Mouse (Mus musculus) midbrain, embryonic 10.5 days (tissue): ENCODE data around the gene Ptprg. TPM values are rescaled to one million over a fixed set of nuclear protein-coding genes. Genes with fewer than 3 reads are reported as not detected.

Experiments
- DNase-seq: peaks from one replicate; pipeline ENCODE4 v3.0.0-alpha.2; 2017; ENCODE audit warnings: low spot score
- H3K27ac ChIP-seq: fragments of 300-500 bp; sonication (generic); replicated peaks from 2 replicates; pipeline ENCODE4 v1.5.1; 2016; ENCODE audit warnings: mild to moderate bottlenecking
- H3K27me3 ChIP-seq: fragments of 300-500 bp; sonication (generic); 2 replicates; pipeline ENCODE4 v1.6.1; 2016; ENCODE audit warnings: low read depth, mild to moderate bottlenecking; ENCODE audit not compliant: poor library complexity, severe bottlenecking
- H3K36me3 ChIP-seq: fragments of 300-500 bp; sonication (generic); 2 replicates; pipeline ENCODE4 v1.6.1; 2016; ENCODE audit warnings: mild to moderate bottlenecking, moderate library complexity
- H3K4me1 ChIP-seq: fragments of 300-500 bp; sonication (generic); 2 replicates; pipeline ENCODE4 v1.6.1; 2016
- H3K4me3 ChIP-seq: fragments of 300-500 bp; sonication (generic); 2 replicates; pipeline ENCODE4 v1.5.1; 2016; ENCODE audit warnings: mild to moderate bottlenecking, moderate library complexity
- H3K9me3 ChIP-seq: fragments of 300-500 bp; sonication (generic); replicated peaks from 2 replicates; pipeline ENCODE4 v1.6.1; 2016; ENCODE audit warnings: mild to moderate bottlenecking
- WGBS: fragments of 180-500 bp; shearing (Covaris S2); methylation state at CpG from one replicate; pipeline ENCODE4 v1.1.7; 2016; 5-methylcytosine and 5-hydroxymethylcytosine counted together
- polyA plus RNA-seq: library from polyadenylated mRNA; unstranded; fragments of >200 nt; fragmentation: Nextera tagmentation; extraction: Ambion mirVana; gene quantifications from 2 replicates; pipeline ENCODE4 v1.2.1, GENCODE M21; 2016

The Ptprg gene
- polyA plus RNA-seq, 1 experiment from 2014 or later: 34.8 TPM

DNA sequence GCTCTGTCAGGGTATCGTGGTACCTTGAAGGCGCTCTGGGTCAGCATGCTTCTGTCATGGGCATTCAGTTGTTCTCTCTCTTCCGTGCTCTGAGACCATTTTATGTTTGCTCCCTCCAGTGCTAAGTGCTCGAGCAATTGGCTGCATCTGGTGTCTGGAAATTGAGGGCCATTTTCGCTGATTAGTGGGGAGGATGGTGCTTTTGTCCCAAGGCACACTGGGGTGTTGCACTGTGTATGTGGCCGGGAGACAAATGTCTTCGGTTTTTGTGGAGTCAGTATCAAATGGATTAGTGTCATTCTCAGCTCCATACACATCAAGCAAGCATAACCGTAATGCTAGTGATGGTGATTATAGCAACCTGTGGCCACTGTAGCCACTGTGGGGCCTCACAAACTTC lies 271.6 kb downstream of the Ptprg start:
- peaks cover 14% of the 10 kb centered on the region for H3K4me1 ChIP-seq
- H3K27ac ChIP-seq: no peak overlapping the region
- no peaks in the 10 kb centered on the region for H3K9me3 ChIP-seq
- H3K36me3 ChIP-seq: no peaks in the 10 kb centered on the region
- DNase-seq: no peak
- no peaks in the 10 kb centered on the region for H3K27me3 ChIP-seq
- no peak overlapping the region for H3K4me3 ChIP-seq
- 88% methylated on average over 8 of the region's 8 CpGs for WGBS

DNA sequence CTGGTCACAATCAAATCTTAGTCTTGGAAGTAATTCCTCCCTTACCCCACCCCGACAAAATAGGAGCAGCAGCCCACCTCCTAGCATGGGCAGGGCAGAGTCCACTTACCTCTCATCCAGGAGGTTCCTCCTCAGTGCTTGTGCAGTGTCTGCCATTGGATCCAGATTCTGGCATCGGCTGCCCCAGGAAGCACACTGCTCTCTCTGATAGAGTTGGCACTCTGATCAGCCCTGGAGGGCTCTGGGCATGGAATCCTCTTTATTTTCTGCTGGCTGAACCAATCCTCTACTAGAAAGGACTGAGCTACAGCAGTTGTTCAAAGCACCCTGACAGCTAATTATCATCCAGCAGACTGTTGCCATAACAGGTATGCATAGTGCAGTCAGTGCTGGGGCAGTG lies 272.2 kb downstream of the Ptprg start:
- no peak for DNase-seq
- Histone ChIP-seq H3K4me1 (peaks cover 14% of the 10 kb centered on the region), H3K9me3 (no peaks in the 10 kb centered on the region), H3K4me3 (no peak overlapping the region), H3K36me3 (no peaks in the 10 kb centered on the region), H3K27ac (no peak overlapping the region), H3K27me3 (no peaks in the 10 kb centered on the region)
- 93% methylated on average over 2 of the region's 2 CpGs for WGBS

DNA sequence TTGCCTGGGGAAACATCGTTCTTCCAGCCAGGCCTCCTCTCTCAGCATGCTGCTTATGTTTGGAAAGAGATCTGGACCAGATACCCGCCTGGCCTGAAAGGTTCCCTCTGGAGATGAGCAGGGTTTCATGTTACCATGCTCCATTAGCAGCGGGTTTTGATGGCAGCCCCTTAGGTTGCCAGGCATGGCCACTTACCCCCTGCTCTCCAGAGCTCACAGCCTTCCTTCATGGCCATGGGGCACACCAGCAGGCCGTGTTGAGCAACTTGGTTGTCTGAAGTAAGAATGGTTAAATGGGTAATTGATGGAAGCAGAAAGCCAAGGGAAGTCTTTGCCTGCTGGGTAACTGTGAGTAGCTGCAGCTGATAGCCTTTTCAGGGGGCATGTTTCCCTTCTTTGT lies 274.8 kb downstream of the Ptprg start:
- H3K9me3 ChIP-seq: no peaks in the 10 kb centered on the region
- H3K36me3 ChIP-seq: no peaks in the 10 kb centered on the region
- H3K27ac ChIP-seq: no peak overlapping the region
- 63% methylated on average over 4 of the region's 4 CpGs for WGBS
- no peak overlapping the region for H3K4me3 ChIP-seq
- H3K4me1 ChIP-seq: peaks cover 8% of the 10 kb centered on the region
- no peak for DNase-seq
- no peaks in the 10 kb centered on the region for H3K27me3 ChIP-seq

DNA sequence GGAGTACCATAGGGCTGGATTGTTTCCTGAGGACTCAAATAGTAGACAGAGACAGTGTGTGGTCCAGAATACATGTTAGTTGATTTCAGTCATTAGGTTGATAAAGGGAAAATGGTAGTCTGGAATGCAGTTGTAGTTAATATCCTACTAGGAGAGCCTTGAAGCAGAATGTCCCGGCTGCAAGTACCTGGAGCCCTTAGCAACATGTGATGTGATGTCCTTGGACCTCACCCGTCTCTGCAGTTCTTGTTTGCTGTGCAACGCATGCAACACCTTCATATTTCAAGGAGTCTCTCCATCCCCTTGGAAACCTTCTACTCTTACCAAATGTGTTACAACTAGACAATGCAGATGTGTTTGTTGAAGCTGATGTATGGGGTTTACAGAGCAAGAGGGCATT lies 280.3 kb downstream of the Ptprg start:
- DNase-seq: no peak
- no peak overlapping the region for H3K27ac ChIP-seq
- H3K4me1 ChIP-seq: peaks cover 6% of the 10 kb centered on the region; the same call in 1 of the 2 replicates
- no peaks in the 10 kb centered on the region for H3K9me3 ChIP-seq
- H3K4me3 ChIP-seq: no peak overlapping the region
- H3K27me3 ChIP-seq: no peaks in the 10 kb centered on the region
- WGBS: 91% methylated on average over 3 of the region's 3 CpGs
- H3K36me3 ChIP-seq: no peaks in the 10 kb centered on the region

DNA sequence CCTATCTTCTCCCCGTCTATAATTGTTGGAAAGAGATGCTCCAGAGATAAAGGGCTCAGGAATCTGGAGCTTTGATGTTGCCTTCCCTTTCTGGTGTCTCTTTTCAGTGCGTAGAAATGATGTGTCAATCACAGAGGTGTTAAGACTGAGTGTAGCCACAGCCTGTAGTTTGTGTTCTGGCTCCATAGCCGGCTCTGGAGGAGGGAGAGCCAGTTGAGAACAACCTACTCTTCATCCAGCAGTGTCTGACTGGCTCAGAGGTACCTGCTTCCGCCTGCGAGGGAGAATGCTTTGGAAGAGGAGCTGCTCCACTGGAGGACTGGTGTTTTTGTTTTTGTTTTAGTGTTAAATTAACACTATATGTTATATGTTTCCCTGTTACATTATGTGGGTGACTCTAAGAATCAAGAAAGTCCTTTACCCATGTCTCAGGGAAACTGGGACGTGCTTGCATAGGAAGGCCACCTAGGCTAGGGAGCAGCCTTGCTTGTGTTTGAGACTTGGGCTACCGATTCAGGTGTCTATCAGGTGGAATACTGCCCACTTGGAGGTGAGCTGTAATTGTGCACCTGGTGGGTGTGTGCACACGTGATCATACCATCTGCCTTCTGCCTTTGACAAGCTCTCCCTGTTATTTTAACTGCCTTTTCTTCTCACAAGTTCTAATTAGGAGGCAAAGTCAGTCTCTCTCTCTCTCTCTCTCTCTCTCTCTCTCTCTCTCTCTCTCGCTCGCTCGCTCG lies 282.5 kb downstream of the Ptprg start:
- DNase-seq: no peak
- Histone ChIP-seq H3K27me3 (no peaks in the 10 kb centered on the region), H3K9me3 (no peaks in the 10 kb centered on the region), H3K4me1 (peaks cover 6% of the 10 kb centered on the region; the same call in 1 of the 2 replicates), H3K27ac (no peak overlapping the region), H3K4me3 (no peak overlapping the region), H3K36me3 (no peaks in the 10 kb centered on the region)
- 76% methylated on average over 12 of the region's 12 CpGs for WGBS

DNA sequence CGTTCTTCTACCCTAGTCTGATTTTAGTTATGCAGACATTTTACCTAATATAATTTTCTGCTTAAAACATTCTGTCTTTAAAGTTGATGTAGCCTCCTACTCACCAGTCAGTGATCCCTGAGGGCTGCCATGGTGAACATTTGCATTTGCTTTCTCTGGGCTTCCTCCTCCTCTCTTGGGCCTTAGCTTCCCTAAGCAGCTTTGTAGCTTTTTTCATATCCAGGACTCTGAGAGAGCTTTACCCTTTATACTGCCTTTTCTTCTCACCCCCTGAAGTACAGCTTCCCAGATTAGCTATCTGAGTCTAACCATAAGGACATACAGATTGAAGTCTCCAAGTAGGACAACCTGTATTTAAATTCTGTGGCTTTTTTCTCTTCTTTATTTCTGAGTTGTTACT lies 284.4 kb downstream of the Ptprg start:
- Histone ChIP-seq H3K27me3 (no peaks in the 10 kb centered on the region), H3K9me3 (no peaks in the 10 kb centered on the region), H3K36me3 (no peaks in the 10 kb centered on the region), H3K4me3 (no peak overlapping the region), H3K27ac (no peak overlapping the region), H3K4me1 (peaks cover 6% of the 10 kb centered on the region; the same call in 1 of the 2 replicates)
- 97% methylated on average over 1 of the region's 1 CpGs for WGBS
- no peak for DNase-seq

DNA sequence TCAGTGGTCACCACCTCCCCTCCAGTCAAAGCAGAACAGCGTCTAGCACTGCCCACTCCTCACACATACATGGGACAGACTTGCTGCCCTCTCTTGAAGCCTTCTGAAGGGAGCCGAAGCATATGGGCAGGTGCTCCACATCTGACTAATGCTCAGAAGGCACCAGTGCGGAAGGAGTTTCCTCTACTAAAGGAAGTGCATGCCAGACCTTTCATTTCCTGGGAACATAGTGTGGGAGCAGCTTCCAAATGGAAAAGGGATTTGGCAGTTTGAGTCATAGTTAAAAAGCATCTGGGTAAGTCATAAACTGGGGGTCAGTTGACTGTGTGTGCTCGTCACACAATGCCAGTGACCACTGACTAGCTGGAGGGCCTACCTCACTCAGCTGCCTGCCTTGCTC lies 288.3 kb downstream of the Ptprg start:
- Histone ChIP-seq H3K4me3 (no peak overlapping the region), H3K4me1 (peaks cover 6% of the 10 kb centered on the region; the same call in 1 of the 2 replicates), H3K27me3 (no peaks in the 10 kb centered on the region), H3K27ac (no peak overlapping the region), H3K36me3 (no peaks in the 10 kb centered on the region), H3K9me3 (no peaks in the 10 kb centered on the region)
- DNase-seq: no peak
- 82% methylated on average over 4 of the region's 4 CpGs for WGBS

DNA sequence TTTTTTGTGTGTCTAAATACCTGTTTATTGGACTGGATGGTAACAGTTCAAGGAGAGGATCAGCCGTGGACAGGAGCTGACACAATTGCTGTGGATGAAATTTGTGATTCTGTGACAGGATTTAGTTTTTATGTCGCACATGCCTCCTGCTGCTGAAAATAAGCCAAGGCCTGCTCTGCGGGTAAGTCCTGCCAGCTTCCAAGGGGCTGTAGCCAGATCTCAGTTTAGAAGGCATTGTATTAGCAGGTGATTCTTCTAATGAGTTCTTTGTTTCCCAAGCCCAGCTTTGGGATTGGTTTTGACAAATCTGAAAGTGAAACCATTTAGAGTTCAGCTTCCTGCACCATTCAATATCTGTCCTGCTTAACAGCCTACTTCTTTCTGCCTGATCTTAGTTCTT lies 299.6 kb downstream of the Ptprg start:
- 83% methylated on average over 3 of the region's 3 CpGs for WGBS
- DNase-seq: no peak
- H3K27me3 ChIP-seq: no peaks in the 10 kb centered on the region
- no peak overlapping the region for H3K4me3 ChIP-seq
- H3K4me1 ChIP-seq: peaks cover 23% of the 10 kb centered on the region
- H3K9me3 ChIP-seq: no peaks in the 10 kb centered on the region
- H3K27ac ChIP-seq: no peak overlapping the region
- H3K36me3 ChIP-seq: no peaks in the 10 kb centered on the region

DNA sequence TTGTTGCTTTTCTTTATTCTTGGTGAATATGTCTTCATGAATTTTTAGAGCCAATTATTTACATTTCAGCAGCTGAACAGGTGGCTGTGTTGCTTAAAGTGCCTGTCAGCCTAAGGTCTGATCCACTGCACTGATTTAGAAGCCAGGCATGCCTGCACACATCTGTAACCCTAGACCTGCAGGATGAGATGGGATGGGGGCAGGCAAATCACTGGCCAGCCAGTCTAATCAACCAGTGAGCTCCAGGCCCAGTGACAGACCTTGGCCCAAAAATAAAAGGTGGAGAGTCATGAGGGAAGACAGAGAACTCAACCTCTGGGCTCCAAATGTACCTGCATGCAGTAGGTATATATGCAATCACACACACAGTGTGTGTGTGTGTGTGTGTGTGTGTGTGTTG lies 302.2 kb downstream of the Ptprg start:
- H3K27me3 ChIP-seq: no peaks in the 10 kb centered on the region
- no peaks in the 10 kb centered on the region for H3K36me3 ChIP-seq
- DNase-seq: no peak
- H3K4me3 ChIP-seq: no peak overlapping the region
- H3K27ac ChIP-seq: no peak overlapping the region
- no peaks in the 10 kb centered on the region for H3K9me3 ChIP-seq
- H3K4me1 ChIP-seq: peaks cover 28% of the 10 kb centered on the region

DNA sequence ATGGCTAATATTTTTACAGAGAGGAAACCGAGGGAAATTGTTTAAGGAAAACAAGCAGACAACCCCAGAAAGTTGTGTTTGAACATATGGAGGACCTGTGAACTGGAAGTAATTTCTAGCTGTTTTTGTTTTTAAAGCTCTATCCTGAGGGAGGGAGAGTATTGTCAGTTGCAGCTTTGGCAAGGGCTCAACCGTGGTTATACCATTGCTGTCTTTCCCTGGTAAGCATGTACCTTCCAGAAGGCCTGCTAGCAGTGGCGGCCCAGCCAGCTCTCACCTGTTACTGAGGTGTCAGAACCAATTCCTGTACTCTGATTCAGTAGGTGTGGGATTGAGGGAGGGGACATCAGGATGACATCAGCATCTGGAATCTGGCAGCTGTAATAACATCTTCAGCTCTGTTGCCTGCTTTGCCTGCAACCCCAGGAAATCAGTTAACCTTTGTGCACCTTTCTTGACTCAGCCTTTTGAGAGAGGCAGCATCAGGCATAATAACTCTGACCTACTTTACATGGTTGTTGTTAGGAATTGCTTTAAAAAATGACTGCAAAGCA lies 304.7 kb downstream of the Ptprg start:
- Histone ChIP-seq H3K9me3 (no peaks in the 10 kb centered on the region), H3K4me3 (no peak overlapping the region), H3K27ac (no peak overlapping the region), H3K36me3 (no peaks in the 10 kb centered on the region), H3K4me1 (peaks cover 28% of the 10 kb centered on the region), H3K27me3 (no peaks in the 10 kb centered on the region)
- 70% methylated on average over 3 of the region's 3 CpGs for WGBS
- DNase-seq: no peak

DNA sequence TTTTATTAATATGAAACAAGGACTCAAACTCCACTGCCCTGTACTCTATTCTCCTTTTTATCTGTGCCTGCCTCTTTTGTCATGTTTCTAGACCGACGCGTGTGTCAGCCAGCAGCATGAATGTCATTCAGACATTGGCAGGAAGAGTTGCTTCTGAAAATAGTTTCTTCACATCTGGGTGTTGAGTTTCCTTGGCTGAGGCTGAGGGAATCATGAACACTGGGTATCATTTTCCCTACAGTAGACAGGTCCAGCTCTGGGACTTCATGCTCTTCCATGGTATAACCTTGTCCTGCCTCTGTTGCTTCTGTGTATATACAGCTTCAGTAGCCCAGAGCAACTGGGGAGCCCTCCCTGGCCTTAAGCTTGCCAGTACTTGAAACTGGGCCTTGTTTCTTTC lies 310.0 kb downstream of the Ptprg start:
- DNase-seq: no peak
- H3K4me1 ChIP-seq: peaks cover 11% of the 10 kb centered on the region
- no peak overlapping the region for H3K27ac ChIP-seq
- no peaks in the 10 kb centered on the region for H3K36me3 ChIP-seq
- 92% methylated on average over 3 of the region's 3 CpGs for WGBS
- H3K27me3 ChIP-seq: no peaks in the 10 kb centered on the region
- no peak overlapping the region for H3K4me3 ChIP-seq
- no peaks in the 10 kb centered on the region for H3K9me3 ChIP-seq

DNA sequence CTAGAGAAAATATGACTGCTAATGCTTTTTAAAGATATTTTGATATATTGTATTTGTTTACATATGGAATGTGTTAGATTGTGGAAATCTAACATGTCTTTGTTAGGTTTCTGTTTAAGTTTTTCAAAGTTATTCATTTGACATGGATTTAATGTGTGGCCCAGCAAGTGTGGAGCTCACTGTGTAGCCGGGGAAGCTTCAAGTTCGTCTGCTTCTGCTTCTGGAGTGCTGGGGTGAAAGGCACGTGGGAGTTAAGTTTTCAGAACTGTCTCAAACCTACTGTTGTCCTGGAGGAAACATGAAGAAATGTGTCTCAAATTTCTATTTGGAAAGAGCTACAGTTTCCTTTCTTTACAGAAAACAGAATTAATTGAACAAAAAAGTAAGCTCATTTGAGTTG lies 311.5 kb downstream of the Ptprg start:
- Histone ChIP-seq H3K9me3 (no peaks in the 10 kb centered on the region), H3K27me3 (no peaks in the 10 kb centered on the region), H3K27ac (no peak overlapping the region), H3K36me3 (no peaks in the 10 kb centered on the region), H3K4me1 (peaks cover 11% of the 10 kb centered on the region), H3K4me3 (no peak overlapping the region)
- DNase-seq: no peak
- WGBS: 60% methylated on average over 3 of the region's 3 CpGs

DNA sequence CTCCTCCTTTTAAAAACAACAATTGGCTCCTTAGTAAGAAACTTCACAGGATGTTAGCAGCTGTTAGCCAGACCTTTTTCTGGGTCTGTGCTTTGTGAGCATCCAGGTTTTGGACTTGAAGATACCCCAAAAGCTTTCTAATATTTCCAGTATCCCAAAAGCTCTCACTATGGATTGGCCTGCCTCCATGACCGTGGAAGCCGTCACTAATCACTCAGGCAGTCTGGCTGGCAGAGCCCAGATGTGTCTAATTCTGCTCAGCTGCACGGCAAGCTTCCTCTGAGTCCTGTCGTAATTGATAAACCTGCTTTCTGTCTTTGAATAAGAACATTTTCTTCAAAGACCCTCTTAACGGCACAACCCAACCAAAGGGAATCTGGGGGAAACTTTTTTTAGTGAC lies 312.0 kb downstream of the Ptprg start:
- Histone ChIP-seq H3K27ac (no peak overlapping the region), H3K27me3 (no peaks in the 10 kb centered on the region), H3K4me1 (peaks cover 11% of the 10 kb centered on the region), H3K36me3 (no peaks in the 10 kb centered on the region), H3K9me3 (no peaks in the 10 kb centered on the region), H3K4me3 (no peak overlapping the region)
- WGBS: 74% methylated on average over 5 of the region's 5 CpGs
- no peak for DNase-seq
